Mouse (Mus musculus) forebrain, embryonic 12.5 days (tissue): Measurements from ENCODE around the gene Cpne9. TPM values are rescaled to one million over a fixed set of nuclear protein-coding genes. Genes with fewer than 3 reads are reported as not detected.

Experiments
- ATAC-seq: fragments of 200-750 bp; cut with Nextera tagmentation; 2 replicates; pipeline ENCODE4 v1.8.0; 2017; ENCODE audit warnings: moderate TSS enrichment; ENCODE audit not compliant: low FRiP score
- H3K27ac ChIP-seq: fragments of 300-500 bp; sonication (generic); 2 replicates; pipeline ENCODE4 v1.5.1; 2016; ENCODE audit warnings: mild to moderate bottlenecking
- H3K27me3 ChIP-seq: fragments of 300-500 bp; sonication (generic); 2 replicates; pipeline ENCODE4 v1.6.1; 2016; ENCODE audit warnings: mild to moderate bottlenecking
- H3K36me3 ChIP-seq: fragments of 300-500 bp; sonication (generic); replicated peaks from 2 replicates; pipeline ENCODE4 v1.6.1; 2016; ENCODE audit warnings: mild to moderate bottlenecking
- H3K4me1 ChIP-seq: fragments of 300-500 bp; sonication (generic); 2 replicates; pipeline ENCODE4 v1.6.1; 2016
- H3K4me2 ChIP-seq: fragments of 300-500 bp; sonication (generic); 2 replicates; pipeline ENCODE4 v1.6.1; 2016; ENCODE audit warnings: mild to moderate bottlenecking, moderate library complexity
- H3K4me3 ChIP-seq: fragments of 300-500 bp; sonication (generic); replicated peaks from 2 replicates; pipeline ENCODE4 v1.5.1; 2016; ENCODE audit warnings: mild to moderate bottlenecking
- H3K9ac ChIP-seq: fragments of 300-500 bp; sonication (generic); 2 replicates; pipeline ENCODE4 v1.6.1; 2016; ENCODE audit warnings: mild to moderate bottlenecking
- H3K9me3 ChIP-seq: fragments of 300-500 bp; sonication (generic); 2 replicates; pipeline ENCODE4 v1.6.1; 2016
- WGBS: fragments of 180-500 bp; shearing (Covaris S2); methylation state at CpG from one replicate; pipeline ENCODE4 v1.1.7; 2016; 5-methylcytosine and 5-hydroxymethylcytosine counted together
- polyA plus RNA-seq: library from polyadenylated mRNA; unstranded; fragments of >200 nt; fragmentation: Nextera tagmentation; extraction: Ambion mirVana; gene quantifications from 2 replicates; pipeline ENCODE4 v1.2.1, GENCODE M21; 2016

Gene Cpne9
- polyA plus RNA-seq, 1 experiment from 2014 or later, result 0.34 TPM

- no peak overlapping the region for H3K9ac ChIP-seq
- no peak overlapping the region for H3K4me2 ChIP-seq
- H3K27me3 ChIP-seq, result no peaks in the 10 kb centered on the region
- H3K4me1 ChIP-seq, result no peaks in the 10 kb centered on the region
- no peak overlapping the region for H3K27ac ChIP-seq
- no peak for ATAC-seq
- H3K9me3 ChIP-seq, result no peaks in the 10 kb centered on the region
- H3K4me3 ChIP-seq, result no peak overlapping the region
- 93% methylated on average over 7 of the region's 7 CpGs for WGBS
- H3K36me3 ChIP-seq, result peaks cover 98% of the 10 kb centered on the region
Measured at GRCm38 (mm10) chr6:113266996-113267655, 15.0 kb upstream of the Cpne9 start.

GRCm38 (mm10) chr6:113267988-113268387, 14.1 kb upstream of the Cpne9 start:
- Histone ChIP-seq H3K27me3 (no peaks in the 10 kb centered on the region), H3K4me3 (no peak overlapping the region), H3K4me1 (no peaks in the 10 kb centered on the region), H3K4me2 (no peak overlapping the region), H3K9me3 (no peaks in the 10 kb centered on the region), H3K36me3 (peaks cover 97% of the 10 kb centered on the region), H3K27ac (no peak overlapping the region), H3K9ac (no peak overlapping the region)
- whole genome bisulfite sequencing, result 96% methylated on average over 1 of the region's 1 CpGs
- ATAC-seq, result no peak

- Histone ChIP-seq H3K27me3 (no peaks in the 10 kb centered on the region), H3K9me3 (no peaks in the 10 kb centered on the region), H3K9ac (no peak overlapping the region), H3K4me2 (no peak overlapping the region), H3K27ac (no peak overlapping the region), H3K4me1 (no peaks in the 10 kb centered on the region), H3K36me3 (peaks cover 82% of the 10 kb centered on the region), H3K4me3 (no peak overlapping the region)
- no peak for ATAC-seq
- 78% methylated on average over 3 of the region's 3 CpGs for WGBS
Measured at GRCm38 (mm10) chr6:113272365-113272764, 9.7 kb upstream of the Cpne9 start.

- Histone ChIP-seq H3K4me3 (no peak overlapping the region), H3K27me3 (peaks cover 12% of the 10 kb centered on the region), H3K9ac (no peak overlapping the region), H3K4me2 (no peak overlapping the region), H3K9me3 (no peaks in the 10 kb centered on the region), H3K4me1 (no peaks in the 10 kb centered on the region), H3K36me3 (peaks cover 62% of the 10 kb centered on the region), H3K27ac (no peak overlapping the region)
- ATAC-seq, result no peak
- WGBS, result 74% methylated on average over 4 of the region's 4 CpGs
Measured at GRCm38 (mm10) chr6:113276846-113277245, 5.3 kb upstream of the Cpne9 start.

- no peak overlapping the region for H3K27ac ChIP-seq
- H3K36me3 ChIP-seq, result peaks cover 26% of the 10 kb centered on the region
- no peaks in the 10 kb centered on the region for H3K9me3 ChIP-seq
- no peak overlapping the region for H3K4me3 ChIP-seq
- no peak overlapping the region for H3K4me2 ChIP-seq
- no peak overlapping the region for H3K9ac ChIP-seq
- H3K4me1 ChIP-seq, result peaks cover 14% of the 10 kb centered on the region
- 67% methylated on average over 6 of the region's 6 CpGs for WGBS
- peaks cover 53% of the 10 kb centered on the region for H3K27me3 ChIP-seq
- ATAC-seq, result 0 out of 2 replicates have a peak, but pooled peaks have one; percentile 30
Measured at GRCm38 (mm10) chr6:113281676-113282075, 431 bp upstream of the Cpne9 start.

GRCm38 (mm10) chr6:113282969-113283368, 862 bp downstream of the Cpne9 start:
- Histone ChIP-seq H3K27ac (no peak overlapping the region), H3K9me3 (no peaks in the 10 kb centered on the region), H3K4me3 (peak overlapping the region; percentile 11; the same call in 1 of the 2 replicates), H3K27me3 (peaks cover 53% of the 10 kb centered on the region), H3K4me2 (peak overlapping the region; percentile 48), H3K36me3 (peaks cover 19% of the 10 kb centered on the region), H3K9ac (no peak overlapping the region), H3K4me1 (peaks cover 14% of the 10 kb centered on the region)
- 0 out of 2 replicates have a peak, but pooled peaks have one; percentile 27 for ATAC-seq
- WGBS, result 1% methylated on average over 22 of the region's 22 CpGs

GRCm38 (mm10) chr6:113283500-113283899, 1.4 kb downstream of the Cpne9 start:
- H3K9ac ChIP-seq, result no peak overlapping the region
- WGBS, result 7% methylated on average over 6 of the region's 6 CpGs
- no peaks in the 10 kb centered on the region for H3K9me3 ChIP-seq
- ATAC-seq, result 0 out of 2 replicates have a peak, but pooled peaks have one; percentile 31
- H3K27ac ChIP-seq, result no peak overlapping the region
- H3K27me3 ChIP-seq, result peaks cover 53% of the 10 kb centered on the region
- peaks cover 14% of the 10 kb centered on the region for H3K4me1 ChIP-seq
- H3K4me3 ChIP-seq, result no peak overlapping the region
- H3K36me3 ChIP-seq, result peaks cover 14% of the 10 kb centered on the region; the same call in 1 of the 2 replicates
- H3K4me2 ChIP-seq, result 0 out of 2 replicates have a peak overlapping the region, but pooled peaks have one; percentile 48

GRCm38 (mm10) chr6:113284931-113285330, 2.8 kb downstream of the Cpne9 start:
- peaks cover 53% of the 10 kb centered on the region for H3K27me3 ChIP-seq
- 75% methylated on average over 3 of the region's 3 CpGs for WGBS
- H3K36me3 ChIP-seq, result peaks cover 3% of the 10 kb centered on the region; the same call in 1 of the 2 replicates
- no peak overlapping the region for H3K9ac ChIP-seq
- no peaks in the 10 kb centered on the region for H3K9me3 ChIP-seq
- no peak overlapping the region for H3K27ac ChIP-seq
- no peak overlapping the region for H3K4me2 ChIP-seq
- no peak for ATAC-seq
- no peak overlapping the region for H3K4me3 ChIP-seq
- peaks cover 14% of the 10 kb centered on the region for H3K4me1 ChIP-seq

- Histone ChIP-seq H3K9me3 (no peaks in the 10 kb centered on the region), H3K9ac (no peak overlapping the region), H3K27ac (no peak overlapping the region), H3K27me3 (peaks cover 46% of the 10 kb centered on the region), H3K4me3 (no peak overlapping the region), H3K4me1 (peaks cover 14% of the 10 kb centered on the region), H3K36me3 (no peaks in the 10 kb centered on the region), H3K4me2 (no peak overlapping the region)
- no peak for ATAC-seq
- WGBS, result 48% methylated on average over 1 of the region's 1 CpGs
Measured at GRCm38 (mm10) chr6:113286316-113286715, 4.2 kb downstream of the Cpne9 start.

GRCm38 (mm10) chr6:113287236-113287635, 5.1 kb downstream of the Cpne9 start:
- ATAC-seq, result no peak
- no peak overlapping the region for H3K4me3 ChIP-seq
- H3K4me1 ChIP-seq, result peaks cover 11% of the 10 kb centered on the region
- H3K27ac ChIP-seq, result no peak overlapping the region
- no peak overlapping the region for H3K9ac ChIP-seq
- WGBS, result 78% methylated on average over 4 of the region's 4 CpGs
- H3K9me3 ChIP-seq, result no peaks in the 10 kb centered on the region
- H3K36me3 ChIP-seq, result no peaks in the 10 kb centered on the region
- H3K4me2 ChIP-seq, result no peak overlapping the region
- peaks cover 37% of the 10 kb centered on the region for H3K27me3 ChIP-seq

GRCm38 (mm10) chr6:113289346-113289745, 7.2 kb downstream of the Cpne9 start:
- Histone ChIP-seq H3K9ac (no peak overlapping the region), H3K4me1 (no peaks in the 10 kb centered on the region), H3K9me3 (no peaks in the 10 kb centered on the region), H3K4me3 (no peak overlapping the region), H3K4me2 (no peak overlapping the region), H3K36me3 (no peaks in the 10 kb centered on the region), H3K27me3 (peaks cover 16% of the 10 kb centered on the region), H3K27ac (no peak overlapping the region)
- WGBS, result 93% methylated on average over 15 of the region's 15 CpGs
- ATAC-seq, result no peak

GRCm38 (mm10) chr6:113290346-113290745, 8.2 kb downstream of the Cpne9 start:
- Histone ChIP-seq H3K27ac (no peak overlapping the region), H3K27me3 (peaks cover 6% of the 10 kb centered on the region), H3K9ac (no peak overlapping the region), H3K4me3 (no peak overlapping the region), H3K4me2 (no peak overlapping the region), H3K9me3 (no peaks in the 10 kb centered on the region), H3K4me1 (no peaks in the 10 kb centered on the region), H3K36me3 (no peaks in the 10 kb centered on the region)
- WGBS, result 70% methylated on average over 6 of the region's 6 CpGs
- no peak for ATAC-seq

- Histone ChIP-seq H3K36me3 (no peaks in the 10 kb centered on the region), H3K9ac (no peak overlapping the region), H3K4me1 (no peaks in the 10 kb centered on the region), H3K9me3 (no peaks in the 10 kb centered on the region), H3K27ac (no peak overlapping the region), H3K4me2 (no peak overlapping the region), H3K4me3 (no peak overlapping the region), H3K27me3 (no peaks in the 10 kb centered on the region; the same call in 1 of the 2 replicates)
- 81% methylated on average over 5 of the region's 5 CpGs for WGBS
- ATAC-seq, result no peak
Measured at GRCm38 (mm10) chr6:113292938-113293337, 10.8 kb downstream of the Cpne9 start.
